Mouse (Mus musculus) liver, embryonic 14.5 days (tissue): ENCODE measurements around the gene Cbx6. TPM values are rescaled to one million over a fixed set of nuclear protein-coding genes. Genes with fewer than 3 reads are reported as not detected.

Experiments used
- ATAC-seq: fragments of 200-750 bp; cut with Nextera tagmentation; 2 replicates; pipeline ENCODE4 v1.8.0; 2017; ENCODE audit warnings: moderate number of reproducible peaks, mild to moderate bottlenecking, moderate library complexity; ENCODE audit not compliant: insufficient read depth
- DNase-seq, 3 experiments: peaks; one replicate each; pipeline ENCODE4 v3.0.0-alpha.2; 2012 to 2013; ENCODE audit warnings: low read depth in 3 of 3, low spot score in 3 of 3
- H3K27ac ChIP-seq: fragments of 300-500 bp; sonication (generic); 2 replicates; pipeline ENCODE4 v1.5.1; 2014; ENCODE audit warnings: moderate library complexity, mild to moderate bottlenecking, control low read depth, inconsistent platforms
- H3K27me3 ChIP-seq: fragments of 300-500 bp; sonication (generic); 2 replicates; pipeline ENCODE4 v1.6.1; 2014; ENCODE audit warnings: mild to moderate bottlenecking, low read length, moderate library complexity; ENCODE audit not compliant: control insufficient read depth, insufficient read depth
- H3K36me3 ChIP-seq: fragments of 300-500 bp; sonication (generic); replicated peaks from 2 replicates; pipeline ENCODE4 v1.6.1; 2014; ENCODE audit warnings: low read depth; ENCODE audit not compliant: control insufficient read depth, insufficient read depth
- H3K4me1 ChIP-seq, 2 experiments: fragments of 200-500 bp in 1 of 2; fragments of 300-500 bp in 1 of 2; sonication (generic) in 1 of 2; replicated peaks; 2 replicates each; pipeline ENCODE4 v1.6.1; 2012 to 2014; ENCODE audit warnings: antibody characterized with exemption in 1 of 2, inconsistent platforms in 1 of 2, low read length in 1 of 2; ENCODE audit not compliant: control insufficient read depth in 2 of 2, insufficient read depth in 2 of 2
- H3K4me2 ChIP-seq: fragments of 300-500 bp; sonication (generic); 2 replicates; pipeline ENCODE4 v1.6.1; 2014; ENCODE audit warnings: low read depth, mild to moderate bottlenecking, control low read depth, moderate library complexity
- H3K4me3 ChIP-seq, 2 experiments: fragments of 200-500 bp in 1 of 2; fragments of 300-500 bp in 1 of 2; sonication (generic) in 1 of 2; 2 replicates each; pipeline ENCODE4 v1.5.1; 2012 to 2014; ENCODE audit warnings: low read depth in 2 of 2, low read length in 2 of 2, mild to moderate bottlenecking in 2 of 2, control low read depth in 1 of 2, inconsistent platforms in 1 of 2, moderate library complexity in 1 of 2; ENCODE audit not compliant: insufficient read depth in 1 of 2
- H3K9ac ChIP-seq: fragments of 300-500 bp; sonication (generic); replicated peaks from 2 replicates; pipeline ENCODE4 v1.6.1; 2014; ENCODE audit warnings: mild to moderate bottlenecking, control low read depth, moderate library complexity
- H3K9me3 ChIP-seq: fragments of 300-500 bp; sonication (generic); 2 replicates; pipeline ENCODE4 v1.6.1; 2016; ENCODE audit warnings: low read length, mixed read lengths; ENCODE audit not compliant: control insufficient read depth
- CTCF ChIP-seq: IDR thresholded peaks from 2 replicates; pipeline ENCODE4 v1.5.1; 2016; ENCODE audit warnings: antibody characterized with exemption, low read depth, control low read depth
- EP300 ChIP-seq: IDR thresholded peaks from 2 replicates; pipeline ENCODE4 v1.6.1; 2016; ENCODE audit warnings: antibody characterized with exemption, low read depth
- WGBS: fragments of 180-500 bp; shearing (Covaris S2); extraction: QIAGEN DNeasy Blood & Tissue Kit; methylation state at CpG from one replicate; pipeline ENCODE4 v1.1.7; 2014; ENCODE audit not compliant: insufficient replicate concordance; 5-methylcytosine and 5-hydroxymethylcytosine counted together
- polyA plus RNA-seq, 2 experiments: library from polyadenylated mRNA; depleted of rRNA in 1 of 2; stranded (reverse) in 1 of 2; unstranded in 1 of 2; fragments of >200 nt; fragmentation: Nextera tagmentation in 1 of 2; extraction: Ambion mirVana in 1 of 2; gene quantifications; 2 replicates each; pipeline versions ENCODE4 v1.2.1 to v1.2.3; 2012 to 2014

Gene Cbx6
- polyA plus RNA-seq, 2 experiments: 2.9 to 7.2 TPM

GRCm38 (mm10) chr15:79827778-79828210, 6.7 kb downstream of the Cbx6 start:
- H3K9ac ChIP-seq: no peak overlapping the region
- no peak for DNase-seq
- no peak overlapping the region for H3K27ac ChIP-seq
- peaks cover 0 to 6% of the 10 kb centered on the region in 2 experiments; a peak in 2 of 4 replicates for H3K4me1 ChIP-seq
- WGBS: 76% methylated on average over 11 of the region's 11 CpGs
- no peaks in the 10 kb centered on the region for H3K27me3 ChIP-seq
- no peaks in the 10 kb centered on the region for H3K9me3 ChIP-seq
- no peak for ATAC-seq
- no peak overlapping the region for H3K4me3 ChIP-seq
- H3K4me2 ChIP-seq: no peak overlapping the region
- no peak for TF ChIP-seq EP300
- TF ChIP-seq CTCF: no peak
- no peaks in the 10 kb centered on the region for H3K36me3 ChIP-seq

- 73% methylated on average over 14 of the region's 14 CpGs for WGBS
- no peak for DNase-seq
- H3K4me1 ChIP-seq: peaks cover 0 to 1% of the 10 kb centered on the region in 2 experiments; a peak in 2 of 4 replicates
- no peak for ATAC-seq
- no peak overlapping the region for H3K4me3 ChIP-seq
- H3K9ac ChIP-seq: no peak overlapping the region
- no peak overlapping the region for H3K4me2 ChIP-seq
- TF ChIP-seq EP300 (no peak), CTCF (no peak)
- no peaks in the 10 kb centered on the region for H3K27me3 ChIP-seq
- H3K27ac ChIP-seq: no peak overlapping the region
- H3K9me3 ChIP-seq: no peaks in the 10 kb centered on the region
- no peaks in the 10 kb centered on the region for H3K36me3 ChIP-seq
These were observed 7.3 kb downstream of the Cbx6 start for GRCm38 (mm10) chr15:79827061-79827777.

GRCm38 (mm10) chr15:79826221-79826935, 8.1 kb downstream of the Cbx6 start:
- Histone ChIP-seq H3K4me1 (peaks cover 0 to 2% of the 10 kb centered on the region in 2 experiments; a peak in 1 of 4 replicates), H3K9me3 (no peaks in the 10 kb centered on the region), H3K4me2 (no peak overlapping the region), H3K27me3 (no peaks in the 10 kb centered on the region), H3K4me3 (no peak overlapping the region), H3K36me3 (no peaks in the 10 kb centered on the region), H3K9ac (no peak overlapping the region), H3K27ac (no peak overlapping the region)
- DNase-seq (no peak), ATAC-seq (no peak)
- no peak for TF ChIP-seq CTCF
- no peak for TF ChIP-seq EP300
- 70% methylated on average over 9 of the region's 9 CpGs for WGBS

GRCm38 (mm10) chr15:79825146-79825825, 9.2 kb downstream of the Cbx6 start:
- H3K9ac ChIP-seq: no peak overlapping the region
- DNase-seq (no peak), ATAC-seq (no peak)
- no peaks in the 10 kb centered on the region for H3K27me3 ChIP-seq
- H3K27ac ChIP-seq: no peak overlapping the region
- no peak overlapping the region for H3K4me3 ChIP-seq
- peaks cover 0 to 2% of the 10 kb centered on the region in 2 experiments; a peak in 1 of 4 replicates for H3K4me1 ChIP-seq
- H3K36me3 ChIP-seq: no peaks in the 10 kb centered on the region
- no peak overlapping the region for H3K4me2 ChIP-seq
- H3K9me3 ChIP-seq: no peaks in the 10 kb centered on the region
- WGBS: 69% methylated on average over 14 of the region's 14 CpGs
- TF ChIP-seq CTCF: peak; percentile 82
- TF ChIP-seq EP300: no peak
